Mouse (Mus musculus) cerebellum, adult 2 months (tissue): Measurements from ENCODE around the gene Bbc3.
"Not testable (repeated sequence)": the region's sequence is repeated elsewhere in the genome, so short reads cannot be mapped to it uniquely, and the experiment has no call there.

ENCODE experiments used
- CTCF ChIP-seq: fragments of 200-500 bp; IDR thresholded peaks from 2 replicates; pipeline ENCODE4 v1.5.1; 2011; ENCODE audit warnings: low read depth, mild to moderate bottlenecking, control low read depth, low read length, moderate library complexity, borderline replicate concordance; ENCODE audit not compliant: insufficient read depth
- POLR2A ChIP-seq: fragments of 200-500 bp; IDR thresholded peaks from 2 replicates; pipeline ENCODE4 v1.6.1; 2011; ENCODE audit warnings: low read length, control low read depth, borderline replicate concordance; ENCODE audit not compliant: insufficient read depth

- TF ChIP-seq POLR2A, CTCF: not testable (repeated sequence)
Measured at GRCm38 (mm10) chr7:16308093-16308492, at the start of gene Bbc3.
